Mouse (Mus musculus): ENCODE data around the gene Rbm3.

- no peak for TF ChIP-seq CTCF (IDR thresholded peaks at IDR 0.05; ENCODE audit: low read depth, low read length)
- no peak for TF ChIP-seq POLR2A (IDR thresholded peaks at IDR 0.05; ENCODE audit: borderline replicate concordance, low read depth, low read length)
Observed at GRCm38 (mm10) chrX:8178871-8179270, 33.2 kb upstream of the Rbm3 start.
